Mouse (Mus musculus) cortical plate, adult 2 months (tissue): ENCODE data around the gene Tbc1d8.

Experiments used
- CTCF ChIP-seq: fragments of 200-500 bp; IDR thresholded peaks from 2 replicates; pipeline ENCODE4 v1.5.1; 2011; ENCODE audit warnings: mild to moderate bottlenecking, control low read depth, low read length; ENCODE audit not compliant: insufficient read depth; ENCODE audit errors: extremely low read depth
- POLR2A ChIP-seq: fragments of 200-500 bp; IDR thresholded peaks from 2 replicates; pipeline ENCODE4 v1.6.1; 2011; ENCODE audit warnings: mild to moderate bottlenecking, low read length, control low read depth; ENCODE audit not compliant: insufficient read depth; ENCODE audit errors: extremely low read depth

GRCm38 (mm10) chr1:39512183-39512582 lies 33.6 kb upstream of the Tbc1d8 start:
- no peak for TF ChIP-seq CTCF
- no peak for TF ChIP-seq POLR2A
